Mouse (Mus musculus) MN1 (cell line): ENCODE results near the gene Gdpgp1.

Experiments used
- DNase-seq: peaks from one replicate; pipeline ENCODE4 v3.0.0-alpha.2; 2016; ENCODE audit warnings: low spot score

Gene Gdpgp1

DNA sequence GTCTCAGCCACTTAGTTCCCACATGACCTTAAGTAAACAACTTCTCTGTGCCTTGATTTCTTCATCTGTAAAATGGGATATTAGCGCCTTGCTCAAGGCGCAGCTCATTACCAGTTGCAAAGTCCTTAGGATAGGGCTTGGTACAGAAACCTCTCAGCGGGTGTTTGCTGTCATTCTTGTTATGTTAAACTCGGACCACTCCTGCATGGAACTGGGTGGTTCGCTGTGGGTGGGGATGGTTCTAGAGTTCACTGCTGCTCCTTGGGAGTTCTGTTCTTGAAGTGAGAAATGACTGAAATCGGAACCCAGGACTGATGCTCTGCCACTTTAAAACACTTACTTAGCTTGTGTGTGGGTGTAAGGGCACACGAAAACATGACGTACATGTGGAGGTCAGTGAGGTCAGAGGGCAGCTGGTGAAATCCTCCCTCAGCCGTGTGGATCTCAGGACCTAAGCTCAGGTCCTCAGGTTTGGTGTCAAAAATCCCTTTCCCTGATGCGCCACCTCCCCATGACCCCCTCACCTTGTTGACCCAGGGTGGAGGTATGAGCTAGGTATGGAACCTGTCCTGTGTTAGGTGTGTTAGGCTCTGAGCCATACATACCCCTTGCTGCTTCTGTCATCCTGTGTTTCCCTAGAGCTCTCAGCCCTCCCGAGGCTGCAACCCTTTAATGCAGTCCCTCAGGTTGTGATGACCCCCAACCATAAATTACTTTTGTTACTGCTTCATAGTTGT, 32.6 kb upstream of the Gdpgp1 start:
- no peak for DNase-seq

DNA sequence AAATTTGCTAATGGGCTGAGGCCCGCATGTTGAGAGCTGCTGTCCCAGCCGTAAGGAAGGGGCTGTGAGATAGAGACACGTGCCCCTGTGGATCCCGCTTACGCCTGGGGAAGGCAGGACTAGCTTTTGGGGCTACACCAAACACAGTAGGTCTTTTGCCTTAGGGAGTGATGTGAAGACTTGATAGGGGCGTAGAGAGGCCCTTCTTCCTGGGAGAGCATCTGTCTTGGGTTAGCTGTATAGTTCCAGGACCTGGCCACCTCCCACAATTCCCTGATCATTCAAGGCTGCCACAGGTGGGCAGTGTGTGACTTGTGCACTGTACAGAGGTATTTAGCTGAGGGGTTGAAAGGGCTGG, 32.1 kb upstream of the Gdpgp1 start:
- no peak for DNase-seq

DNA sequence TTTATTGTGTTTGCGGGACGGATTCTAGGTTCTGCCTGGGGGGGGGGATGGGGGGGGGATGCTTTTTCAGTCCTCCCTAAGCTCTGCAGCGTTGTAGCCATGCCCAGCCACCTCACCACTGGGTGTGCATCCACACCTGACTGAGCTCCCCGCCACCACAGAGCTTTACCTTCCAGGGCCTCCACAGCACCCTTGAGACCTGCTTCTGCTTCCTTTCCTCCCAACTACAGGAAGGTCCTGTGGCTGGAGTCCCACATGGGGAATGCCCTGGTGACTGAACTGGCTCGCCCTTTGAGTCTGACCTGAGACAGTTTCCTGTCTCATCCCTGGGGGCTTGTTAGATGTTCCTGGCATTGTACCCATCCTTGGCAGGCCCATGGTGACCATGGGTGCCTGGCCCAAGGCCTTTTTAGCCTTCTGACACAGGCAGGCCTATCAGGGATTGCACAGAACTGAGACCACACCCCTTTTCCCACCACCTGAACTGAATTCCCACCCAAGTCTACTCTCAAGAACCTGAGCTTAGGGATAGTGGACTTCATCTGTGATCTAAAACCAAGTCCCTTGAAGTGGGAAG, 31.6 kb upstream of the Gdpgp1 start:
- DNase-seq = no peak

DNA sequence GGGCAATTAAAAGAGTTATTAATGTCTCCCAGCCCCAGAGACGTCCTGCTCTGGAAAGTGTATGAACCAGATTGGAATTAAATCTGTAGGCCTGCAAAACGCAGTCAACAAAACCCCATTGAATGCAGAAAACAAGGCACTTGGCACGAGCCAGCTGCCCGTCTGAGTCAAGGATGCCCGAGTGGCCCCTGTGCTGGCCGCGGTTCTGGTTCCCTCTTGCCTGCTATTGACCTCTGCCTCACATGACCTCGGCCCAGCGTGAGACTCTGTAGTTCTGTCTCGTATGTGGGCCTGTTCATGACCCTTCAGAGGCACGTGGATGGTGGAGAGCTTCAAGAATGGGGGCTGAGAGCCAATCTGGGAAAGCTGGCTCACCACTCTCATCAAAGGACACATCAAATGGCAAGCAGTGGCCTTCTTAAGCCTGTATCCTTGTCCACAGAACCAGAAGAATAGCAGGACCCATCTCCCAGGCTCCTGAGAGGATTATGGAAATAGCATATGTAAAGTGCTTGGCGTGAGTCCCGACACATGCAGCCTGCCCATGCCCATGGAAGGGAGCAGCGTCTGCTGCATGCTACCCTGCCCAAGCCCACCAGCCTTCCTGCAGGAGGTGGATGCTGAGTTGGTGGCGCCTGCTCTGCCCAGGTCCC, 30.7 kb upstream of the Gdpgp1 start:
- DNase-seq = no peak

DNA sequence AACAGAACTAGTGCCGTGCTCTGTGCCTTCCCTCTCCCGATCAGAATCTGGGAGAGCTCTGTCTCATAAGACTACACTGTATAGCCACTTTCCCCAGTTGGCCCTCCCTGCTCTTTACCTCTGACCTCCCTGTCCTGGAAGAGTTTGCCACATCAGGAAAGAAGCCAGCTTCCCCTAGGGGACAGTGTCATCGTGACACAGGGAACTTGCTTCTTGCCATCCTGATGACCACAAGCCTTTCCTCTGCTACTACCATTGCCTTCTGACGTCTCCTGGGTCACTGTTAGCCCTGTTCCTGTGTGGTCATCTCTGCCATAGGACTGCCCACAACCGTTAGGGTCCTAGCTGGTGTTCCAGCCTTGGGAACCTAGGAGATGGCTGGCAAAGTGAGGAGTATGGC, 29.7 kb upstream of the Gdpgp1 start:
- no peak for DNase-seq

DNA sequence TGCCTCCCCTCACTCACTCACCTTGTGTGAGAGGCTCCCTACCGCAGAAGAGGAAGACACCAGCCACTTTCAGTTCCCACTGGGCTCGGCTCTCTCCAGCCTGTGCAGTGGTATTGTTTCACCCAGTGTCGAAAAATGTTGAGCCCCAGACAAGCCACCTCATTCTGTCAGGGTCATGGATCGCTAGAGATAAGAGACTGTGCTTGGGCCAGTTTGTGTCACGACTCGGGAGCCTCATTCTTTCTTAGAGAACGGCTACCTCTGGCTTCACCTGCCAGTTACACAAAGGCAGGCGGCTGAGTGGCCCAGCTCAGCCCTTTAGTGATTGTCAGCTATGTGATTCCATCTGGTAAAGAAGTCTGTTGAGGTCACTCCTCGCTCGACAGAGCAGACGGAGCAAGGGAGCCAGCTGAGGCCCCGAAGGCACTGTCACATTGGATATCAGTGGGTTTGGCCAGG, 29.0 kb upstream of the Gdpgp1 start:
- DNase-seq = no peak

DNA sequence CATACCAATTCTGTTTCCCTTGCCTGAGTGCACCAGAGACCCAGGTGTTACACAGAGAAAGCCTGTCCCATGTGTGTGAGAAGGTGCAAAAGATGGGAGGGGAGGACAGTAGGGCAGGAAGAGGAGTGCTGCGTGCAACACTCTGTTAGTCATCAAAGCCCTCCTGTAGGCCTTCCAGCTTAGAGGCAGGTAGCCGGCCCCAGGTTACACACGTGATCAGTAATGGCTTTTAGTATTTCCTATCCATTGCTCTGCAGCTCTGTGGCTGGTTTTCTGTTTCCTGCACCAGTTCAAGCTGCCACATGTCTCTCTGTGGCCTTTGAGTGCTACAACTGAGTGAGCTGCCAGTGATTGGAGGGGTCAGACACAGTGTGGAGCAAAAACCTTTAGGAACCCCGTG, 28.3 kb upstream of the Gdpgp1 start:
- DNase-seq = no peak

DNA sequence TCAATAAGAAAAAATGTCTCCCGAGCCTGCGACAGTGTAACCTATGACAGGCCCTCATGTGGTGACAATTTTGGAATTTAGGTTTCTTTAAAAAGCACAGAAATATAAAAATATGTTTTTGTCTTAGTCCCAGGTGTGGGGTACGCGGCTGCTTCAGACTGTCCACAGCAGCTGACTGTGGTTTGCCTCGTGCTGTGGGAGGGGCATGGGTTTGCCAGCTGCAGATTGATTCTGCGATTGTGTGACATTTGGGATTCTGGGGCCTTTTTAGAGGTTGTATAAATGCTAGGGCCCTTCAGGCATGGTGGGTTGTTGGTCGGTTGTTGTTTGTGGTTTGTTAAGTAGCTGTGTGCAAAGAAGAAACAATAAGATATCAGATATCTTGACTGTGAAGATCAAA, 27.7 kb upstream of the Gdpgp1 start:
- no peak for DNase-seq

DNA sequence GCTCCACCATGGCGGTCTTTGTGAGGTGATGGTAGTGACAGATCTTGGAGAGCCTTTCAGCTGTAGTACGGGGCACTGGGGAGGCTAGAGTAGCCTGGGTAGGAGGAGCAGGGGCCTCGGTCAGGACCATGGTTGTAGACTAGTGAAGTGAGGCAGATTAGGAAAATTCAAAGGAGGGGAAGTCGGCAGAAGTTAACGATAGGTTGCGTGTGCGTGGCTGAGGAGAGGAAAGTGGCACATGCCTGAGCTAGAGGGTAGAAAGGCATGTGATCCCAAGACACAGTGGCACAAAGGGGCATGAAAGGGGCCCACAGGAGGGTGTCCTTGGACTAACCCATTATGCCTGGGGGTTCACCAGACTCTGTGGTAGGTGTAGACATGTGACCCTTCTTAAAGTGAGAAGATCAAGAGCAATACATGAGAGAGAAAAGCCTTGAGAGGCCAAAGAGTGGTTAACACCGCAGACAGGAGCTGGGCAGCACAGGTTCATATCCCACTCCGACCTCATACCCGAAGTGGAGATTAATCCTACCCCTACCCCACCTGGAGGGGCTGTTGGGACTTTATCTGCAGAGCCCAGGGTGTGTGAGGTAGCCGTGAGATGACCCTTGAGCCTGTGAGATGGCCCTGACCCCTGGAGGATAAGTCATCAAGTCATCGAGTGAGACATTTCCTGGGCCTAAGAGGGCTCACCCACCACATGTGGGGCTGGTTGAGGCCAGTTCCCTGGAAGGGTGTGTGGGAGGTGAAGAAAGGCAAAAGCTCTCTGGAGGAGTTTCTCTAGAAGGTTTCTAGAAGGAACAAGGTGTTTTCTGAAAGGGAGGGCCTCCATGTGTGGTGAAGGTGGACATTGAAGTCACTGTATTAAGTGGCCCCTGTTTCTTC, 26.7 kb upstream of the Gdpgp1 start:
- no peak for DNase-seq

DNA sequence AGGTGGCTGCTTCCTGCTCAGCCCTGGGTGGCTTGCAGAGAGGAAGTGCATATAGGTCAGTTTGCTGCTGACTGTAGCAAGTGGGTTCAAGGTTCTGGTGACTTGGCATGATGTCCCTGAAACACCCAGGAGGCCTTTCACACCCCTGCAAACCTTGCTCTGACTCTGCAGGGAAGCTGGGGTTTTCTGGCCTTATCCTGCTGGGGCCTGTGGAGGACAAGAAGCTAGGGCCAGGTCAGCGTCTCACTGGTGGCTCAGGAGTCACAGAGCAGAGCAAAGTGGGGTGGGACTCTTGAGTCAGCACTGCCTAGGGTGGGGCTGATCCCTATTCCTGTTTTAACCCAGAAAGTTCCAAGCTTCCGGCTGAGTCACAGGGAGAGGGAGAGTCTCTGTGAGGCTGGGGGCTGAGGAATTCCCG, 25.3 kb upstream of the Gdpgp1 start:
- no peak for DNase-seq

DNA sequence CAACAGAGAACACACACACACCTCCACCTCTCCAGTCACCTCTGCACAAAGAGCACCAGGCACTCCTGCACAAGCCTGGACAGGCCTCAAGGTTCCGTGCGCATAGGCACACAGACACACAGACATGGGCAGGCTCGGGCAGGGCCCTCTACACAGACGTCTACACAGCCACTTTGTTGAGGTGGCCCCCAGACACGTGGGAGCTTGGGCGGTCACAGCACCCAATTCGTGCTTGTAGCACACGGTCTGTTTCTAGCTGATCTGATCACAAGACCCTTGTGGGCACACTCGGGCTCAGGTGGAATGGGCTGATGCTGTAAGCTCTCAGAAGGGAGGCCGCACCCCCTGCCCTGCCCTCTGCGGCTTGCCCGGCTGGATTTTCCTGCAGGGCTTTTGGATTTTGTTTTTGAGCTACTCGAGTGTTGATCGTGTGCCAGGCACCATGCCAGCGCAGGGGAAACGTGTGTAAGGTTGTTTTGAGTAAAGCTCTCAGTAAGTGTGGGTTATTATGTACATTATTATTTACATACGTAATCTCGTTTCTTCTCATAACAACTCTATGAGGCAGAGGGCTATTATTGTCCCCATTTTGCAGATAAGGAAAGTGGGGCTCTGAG, 24.5 kb upstream of the Gdpgp1 start:
- DNase-seq = no peak

DNA sequence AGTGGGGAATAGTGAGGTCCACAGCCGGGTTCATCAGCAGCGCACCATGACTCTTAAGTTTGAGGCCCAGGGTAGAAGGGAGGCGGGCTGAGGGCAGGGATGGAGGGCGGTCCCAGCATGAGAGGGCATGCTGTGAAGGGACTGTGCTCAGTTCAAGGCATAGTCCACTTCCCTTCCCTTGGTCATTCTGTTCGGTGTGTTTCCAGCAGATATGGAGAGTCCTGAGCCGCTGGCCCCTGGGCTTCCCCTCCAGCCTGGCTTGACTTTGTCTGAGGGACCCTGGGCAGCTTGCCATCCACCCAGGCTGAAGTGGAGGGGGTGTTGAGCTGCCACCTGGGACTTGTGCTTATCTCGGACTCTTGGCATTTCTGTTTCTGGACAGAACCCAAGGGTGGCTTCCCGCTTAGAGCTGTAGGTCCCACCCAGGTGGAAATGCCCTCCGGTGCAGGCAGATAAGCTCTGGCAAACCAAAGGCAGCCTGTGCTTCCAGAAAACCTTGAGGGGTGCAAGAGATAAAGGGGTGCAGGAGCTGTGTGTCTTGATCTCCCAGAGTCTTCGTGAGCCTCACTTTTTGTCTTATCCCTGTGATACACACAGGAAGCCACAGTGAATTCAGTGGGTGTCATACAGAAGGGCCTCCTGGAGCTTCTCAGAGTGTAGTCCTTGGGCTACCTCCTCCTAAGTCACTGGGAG, 23.8 kb upstream of the Gdpgp1 start:
- DNase-seq = no peak

DNA sequence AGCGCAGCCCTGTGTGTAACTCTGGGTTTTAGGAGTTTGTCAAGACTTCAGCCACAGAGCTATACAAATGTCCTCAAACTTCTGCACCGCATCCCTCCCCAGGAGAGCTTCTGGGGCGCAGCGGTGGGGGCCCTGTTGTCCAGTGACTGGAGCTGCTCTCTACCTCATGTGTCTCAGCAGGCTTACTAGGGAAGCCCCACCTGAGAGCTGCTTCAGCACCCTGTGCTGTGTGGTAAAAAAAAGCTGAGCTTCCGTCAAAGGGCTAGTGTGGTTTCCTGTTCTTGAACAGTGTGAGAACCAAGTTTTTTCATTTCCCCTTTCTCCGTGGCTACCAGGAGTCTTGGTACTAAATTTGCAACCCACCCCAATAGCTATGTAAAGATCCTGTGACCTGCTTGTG, 23.0 kb upstream of the Gdpgp1 start:
- DNase-seq = no peak

DNA sequence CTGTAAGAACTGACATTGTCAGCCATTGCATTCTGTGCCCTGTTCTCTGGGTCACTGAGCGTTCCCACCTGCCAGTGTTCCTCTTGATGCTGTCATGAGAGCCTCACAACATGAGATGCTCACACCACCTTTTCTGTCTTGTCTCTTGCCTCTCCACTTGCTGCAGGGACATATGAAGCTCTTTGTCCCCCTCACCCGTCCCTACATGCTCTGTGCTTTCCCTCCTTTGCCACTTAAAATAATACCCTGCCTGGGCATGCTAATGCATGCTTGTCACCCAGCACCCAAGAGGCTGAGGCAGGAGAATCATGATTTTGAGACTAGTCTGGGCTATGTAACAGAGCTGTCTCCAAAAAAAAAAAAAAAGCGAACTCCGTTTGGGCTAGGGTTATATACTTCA, 21.7 kb upstream of the Gdpgp1 start:
- no peak for DNase-seq

DNA sequence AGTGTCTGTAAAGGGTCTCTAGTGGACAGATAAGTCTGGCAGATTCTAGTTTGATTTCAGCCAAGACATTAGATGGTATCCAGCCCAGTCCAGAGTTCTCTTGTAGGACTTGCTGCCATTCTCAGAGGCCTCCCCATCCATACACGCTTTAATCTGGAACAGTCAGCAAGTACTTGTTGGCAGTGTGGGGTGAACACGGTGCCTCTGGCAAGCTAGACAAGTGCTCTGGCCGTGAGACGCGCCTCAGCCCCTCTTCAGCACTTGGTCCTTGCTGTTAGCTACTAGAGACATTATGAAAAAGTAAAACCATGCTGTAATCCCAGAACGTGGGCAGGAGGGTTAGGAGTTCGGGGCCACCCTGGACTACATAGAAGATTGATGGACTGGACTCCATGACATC, 19.1 kb upstream of the Gdpgp1 start:
- no peak for DNase-seq

DNA sequence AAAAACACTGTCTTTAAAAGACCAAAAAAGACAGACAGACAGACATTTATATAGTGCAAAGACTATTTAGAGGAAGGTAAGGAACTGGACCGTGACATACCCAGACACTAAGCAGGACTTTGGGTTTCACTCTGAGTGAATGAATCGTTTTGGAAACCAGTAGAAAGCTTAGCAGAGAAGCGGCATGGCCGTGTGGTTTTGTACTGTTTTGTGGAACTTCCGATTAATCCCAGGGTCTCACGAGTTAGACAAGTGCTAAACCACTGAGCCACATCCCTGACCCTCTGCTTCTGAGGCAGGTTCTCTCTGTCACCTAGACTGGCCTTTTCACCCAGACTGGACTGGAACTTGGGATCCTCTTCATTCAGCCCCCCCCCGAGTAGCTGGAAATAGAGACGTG, 18.2 kb upstream of the Gdpgp1 start:
- DNase-seq = no peak

DNA sequence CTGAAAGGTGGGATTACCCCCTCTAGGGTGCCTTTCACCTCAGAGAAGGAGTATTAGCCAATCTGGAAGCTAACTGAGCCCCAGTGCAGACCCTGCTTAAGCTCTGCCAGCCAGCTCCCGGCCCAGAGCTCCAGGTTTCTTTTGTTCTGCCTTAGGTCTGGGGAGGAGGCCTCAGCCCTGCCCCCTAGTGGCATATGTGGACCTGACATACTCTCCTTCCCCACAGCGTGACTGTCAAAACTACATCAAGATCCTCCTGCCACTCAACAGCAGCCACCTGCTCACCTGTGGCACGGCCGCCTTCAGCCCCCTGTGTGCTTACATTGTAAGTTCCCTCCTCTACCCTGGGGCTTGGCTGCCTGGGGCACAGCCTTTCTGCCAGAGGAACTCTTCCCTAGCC, 17.3 kb upstream of the Gdpgp1 start:
- DNase-seq = peak; percentile 81

DNA sequence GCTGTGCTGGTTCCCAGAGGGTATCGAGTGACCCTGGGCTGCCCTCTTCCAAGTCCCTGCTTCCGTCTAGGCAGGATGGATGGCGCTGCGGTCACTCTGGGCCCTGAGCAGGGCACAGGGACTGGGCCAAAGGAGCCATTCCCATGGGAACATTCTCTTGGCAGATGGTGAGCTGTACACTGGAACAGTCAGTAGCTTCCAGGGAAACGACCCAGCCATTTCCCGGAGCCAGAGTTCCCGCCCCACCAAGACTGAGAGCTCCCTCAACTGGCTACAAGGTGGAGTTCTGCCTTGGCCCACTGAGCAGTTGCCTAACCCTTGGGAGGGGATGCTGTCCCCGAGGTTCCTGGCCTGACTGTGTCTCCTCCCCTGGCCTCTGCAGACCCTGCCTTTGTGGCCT, 16.1 kb upstream of the Gdpgp1 start:
- peak; percentile 79 for DNase-seq

DNA sequence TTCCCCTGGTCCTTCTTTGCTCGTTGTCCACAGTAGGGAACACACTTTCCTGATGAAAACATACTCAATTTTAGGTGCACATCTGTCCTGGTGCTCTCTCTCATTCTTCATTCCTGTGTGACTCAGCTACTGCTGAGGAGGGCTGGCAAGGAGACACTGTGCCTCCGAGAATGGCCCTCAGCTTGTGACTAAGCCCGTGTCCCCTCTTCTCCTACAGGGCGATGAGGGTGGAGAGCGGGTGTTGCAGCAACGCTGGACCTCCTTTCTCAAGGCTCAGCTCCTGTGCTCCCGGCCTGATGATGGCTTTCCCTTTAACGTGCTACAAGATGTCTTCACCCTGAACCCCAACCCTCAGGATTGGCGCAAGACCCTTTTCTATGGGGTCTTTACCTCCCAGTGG, 14.0 kb upstream of the Gdpgp1 start:
- no peak for DNase-seq

DNA sequence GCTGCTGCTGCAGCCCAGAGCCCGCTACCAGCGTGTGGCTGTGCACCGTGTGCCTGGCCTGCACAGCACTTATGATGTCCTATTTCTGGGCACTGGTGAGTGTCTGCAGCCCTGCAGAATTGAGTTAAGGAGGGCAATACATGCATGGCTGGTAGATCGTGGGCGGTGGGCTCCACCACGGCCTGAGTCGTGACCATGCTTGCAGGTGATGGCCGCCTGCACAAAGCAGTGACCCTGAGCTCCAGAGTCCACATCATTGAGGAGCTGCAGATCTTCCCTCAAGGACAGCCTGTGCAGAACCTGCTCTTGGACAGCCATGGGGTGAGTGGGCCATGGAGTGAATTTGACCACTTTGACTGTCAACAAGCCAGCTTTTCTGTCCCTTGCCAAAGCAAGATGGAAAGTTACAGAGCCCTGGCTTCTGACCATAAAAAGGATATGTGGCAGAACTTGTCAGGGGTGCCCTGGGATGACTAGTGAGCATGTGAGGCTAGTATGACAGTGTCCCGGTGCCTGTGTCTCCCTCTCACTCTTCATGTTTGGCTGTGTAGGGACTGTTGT, 12.3 kb upstream of the Gdpgp1 start:
- no peak for DNase-seq

DNA sequence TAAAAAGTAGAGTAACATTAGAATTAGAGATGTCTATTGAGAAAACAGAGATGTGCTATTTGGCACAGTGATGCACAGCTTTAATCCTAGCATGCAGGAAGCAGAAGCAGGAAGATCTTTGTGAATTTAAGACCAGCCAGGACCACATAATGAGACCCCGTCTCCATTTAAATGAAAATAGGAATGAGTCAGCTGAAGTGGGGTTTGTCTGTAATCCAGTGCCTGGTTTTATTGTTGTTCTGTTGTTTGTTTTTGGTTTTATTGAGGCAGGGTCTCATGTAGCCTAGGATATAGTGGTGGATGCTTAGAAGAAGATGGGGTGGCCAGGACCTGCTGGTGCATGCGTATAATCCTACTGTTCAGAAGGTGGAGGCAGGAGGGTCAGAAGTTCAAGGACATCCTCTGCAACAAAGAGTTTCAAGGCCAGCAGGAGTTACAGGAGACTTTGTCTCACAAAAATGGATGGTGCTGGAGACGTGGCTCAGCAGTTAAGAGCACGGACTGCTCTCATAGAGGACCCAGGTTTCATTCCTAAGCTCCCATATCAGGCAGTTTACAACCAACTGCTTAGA, 11.4 kb upstream of the Gdpgp1 start:
- no peak for DNase-seq
